Mouse (Mus musculus) lung, embryonic 14.5 days (tissue): ENCODE results near the gene Isg20l2. TPM values are rescaled to one million over a fixed set of nuclear protein-coding genes. Genes with fewer than 3 reads are reported as not detected.

Experiments
- ATAC-seq: fragments of 200-750 bp; cut with Nextera tagmentation; 2 replicates; pipeline ENCODE4 v1.8.0; 2017; ENCODE audit warnings: mild to moderate bottlenecking, moderate TSS enrichment, moderate library complexity; ENCODE audit not compliant: insufficient read depth
- DNase-seq: peaks from one replicate; pipeline ENCODE4 v3.0.0-alpha.2; 2015
- H3K27ac ChIP-seq: fragments of 300-500 bp; sonication (generic); 2 replicates; pipeline ENCODE4 v1.5.1; 2014; ENCODE audit warnings: low read depth, mild to moderate bottlenecking, moderate library complexity
- H3K27me3 ChIP-seq: fragments of 300-500 bp; sonication (generic); 2 replicates; pipeline ENCODE4 v1.6.1; 2014; ENCODE audit warnings: low read length, control low read depth; ENCODE audit not compliant: insufficient read depth
- H3K36me3 ChIP-seq: fragments of 300-500 bp; sonication (generic); 2 replicates; pipeline ENCODE4 v1.6.1; 2014; ENCODE audit warnings: control low read depth; ENCODE audit not compliant: insufficient read depth
- H3K4me1 ChIP-seq: fragments of 300-500 bp; sonication (generic); 2 replicates; pipeline ENCODE4 v1.6.1; 2014; ENCODE audit warnings: antibody characterized with exemption, control low read depth; ENCODE audit not compliant: insufficient read depth
- H3K4me2 ChIP-seq: fragments of 300-500 bp; sonication (generic); 2 replicates; pipeline ENCODE4 v1.6.1; 2014; ENCODE audit warnings: mild to moderate bottlenecking
- H3K4me3 ChIP-seq: fragments of 300-500 bp; sonication (generic); 2 replicates; pipeline ENCODE4 v1.5.1; 2014; ENCODE audit warnings: low read depth, low read length
- H3K9ac ChIP-seq: fragments of 300-500 bp; sonication (generic); 2 replicates; pipeline ENCODE4 v1.6.1; 2014
- H3K9me3 ChIP-seq: fragments of 300-500 bp; sonication (generic); 2 replicates; pipeline ENCODE4 v1.6.1; 2016; ENCODE audit warnings: low read depth, low read length, control low read depth
- CTCF ChIP-seq: IDR thresholded peaks from 2 replicates; pipeline ENCODE4 v1.5.1; 2016; ENCODE audit warnings: antibody characterized with exemption, low read depth
- WGBS: fragments of 180-500 bp; shearing (Covaris S2); extraction: QIAGEN DNeasy Blood & Tissue Kit; methylation state at CpG from one replicate; pipeline ENCODE4 v1.1.7; 2014; 5-methylcytosine and 5-hydroxymethylcytosine counted together
- polyA plus RNA-seq: library from polyadenylated mRNA; unstranded; fragments of >200 nt; fragmentation: Nextera tagmentation; extraction: Ambion mirVana; gene quantifications from 2 replicates; pipeline ENCODE4 v1.2.1, GENCODE M21; 2014

The Isg20l2 gene
- polyA plus RNA-seq, 1 experiment from 2014 or later: 50.5 TPM

- no peak overlapping the region for H3K4me3 ChIP-seq
- WGBS: 83% methylated on average over 7 of the region's 7 CpGs
- DNase-seq (no peak), ATAC-seq (no peak)
- no peak overlapping the region for H3K4me2 ChIP-seq
- TF ChIP-seq CTCF: no peak
- no peaks in the 10 kb centered on the region for H3K9me3 ChIP-seq
- no peak overlapping the region for H3K27ac ChIP-seq
- H3K4me1 ChIP-seq: peaks cover 5% of the 10 kb centered on the region
- H3K36me3 ChIP-seq: peaks cover 63% of the 10 kb centered on the region
- H3K9ac ChIP-seq: no peak overlapping the region
- H3K27me3 ChIP-seq: no peaks in the 10 kb centered on the region
Measured at GRCm38 (mm10) chr3:87924996-87925395, 5.1 kb upstream of the Isg20l2 start.

GRCm38 (mm10) chr3:87927452-87927851, 2.7 kb upstream of the Isg20l2 start:
- Histone ChIP-seq H3K27me3 (no peaks in the 10 kb centered on the region), H3K9ac (no peak overlapping the region), H3K4me1 (peaks cover 11% of the 10 kb centered on the region; the same call in 1 of the 2 replicates), H3K4me3 (no peak overlapping the region), H3K27ac (no peak overlapping the region), H3K36me3 (peaks cover 66% of the 10 kb centered on the region), H3K4me2 (no peak overlapping the region), H3K9me3 (no peaks in the 10 kb centered on the region)
- TF ChIP-seq CTCF: no peak
- DNase-seq: no peak
- ATAC-seq: no peak
- 88% methylated on average over 5 of the region's 5 CpGs for WGBS

GRCm38 (mm10) chr3:87929341-87930077, 605 bp upstream of the Isg20l2 start:
- peak overlapping the region; percentile 86 for H3K27ac ChIP-seq
- peaks cover 63% of the 10 kb centered on the region for H3K36me3 ChIP-seq
- H3K4me1 ChIP-seq: peaks cover 11% of the 10 kb centered on the region; the same call in 1 of the 2 replicates
- H3K4me3 ChIP-seq: peak overlapping the region; percentile 96
- H3K27me3 ChIP-seq: no peaks in the 10 kb centered on the region
- WGBS: 5% methylated on average over 26 of the region's 26 CpGs
- TF ChIP-seq CTCF: no peak
- H3K4me2 ChIP-seq: peak overlapping the region; percentile 92
- no peak for DNase-seq
- H3K9me3 ChIP-seq: no peaks in the 10 kb centered on the region
- ATAC-seq: peak; percentile 43; the same call in 1 of the 2 replicates
- H3K9ac ChIP-seq: peak overlapping the region; percentile 92

- no peak for TF ChIP-seq CTCF
- Histone ChIP-seq H3K9ac (no peak overlapping the region), H3K36me3 (peaks cover 71% of the 10 kb centered on the region), H3K4me1 (peaks cover 9% of the 10 kb centered on the region; the same call in 1 of the 2 replicates), H3K4me2 (no peak overlapping the region), H3K9me3 (no peaks in the 10 kb centered on the region), H3K27ac (no peak overlapping the region), H3K27me3 (no peaks in the 10 kb centered on the region), H3K4me3 (no peak overlapping the region)
- no peak for DNase-seq
- no peak for ATAC-seq
- WGBS: 80% methylated on average over 5 of the region's 5 CpGs
Measured at GRCm38 (mm10) chr3:87934026-87934425, 3.9 kb downstream of the Isg20l2 start.

- Histone ChIP-seq H3K4me1 (0 out of 2 replicates have a peak, but pooled peaks cover 6% of the 10 kb centered on the region), H3K36me3 (peaks cover 75% of the 10 kb centered on the region), H3K9ac (no peak overlapping the region), H3K4me3 (no peak overlapping the region), H3K27ac (no peak overlapping the region), H3K27me3 (no peaks in the 10 kb centered on the region), H3K9me3 (no peaks in the 10 kb centered on the region), H3K4me2 (no peak overlapping the region)
- no peak for TF ChIP-seq CTCF
- no peak for DNase-seq
- no peak for ATAC-seq
- 65% methylated on average over 4 of the region's 4 CpGs for WGBS
Measured at GRCm38 (mm10) chr3:87934501-87934900, 4.4 kb downstream of the Isg20l2 start.

- DNase-seq: no peak
- Histone ChIP-seq H3K27ac (no peak overlapping the region), H3K4me2 (no peak overlapping the region), H3K36me3 (peaks cover 82% of the 10 kb centered on the region), H3K4me1 (0 out of 2 replicates have a peak, but pooled peaks cover 6% of the 10 kb centered on the region), H3K27me3 (no peaks in the 10 kb centered on the region), H3K9ac (no peak overlapping the region), H3K9me3 (no peaks in the 10 kb centered on the region), H3K4me3 (no peak overlapping the region)
- WGBS: 69% methylated on average over 4 of the region's 4 CpGs
- ATAC-seq: no peak
- TF ChIP-seq CTCF: no peak
Measured at GRCm38 (mm10) chr3:87935201-87935600, 5.1 kb downstream of the Isg20l2 start.

DNA sequence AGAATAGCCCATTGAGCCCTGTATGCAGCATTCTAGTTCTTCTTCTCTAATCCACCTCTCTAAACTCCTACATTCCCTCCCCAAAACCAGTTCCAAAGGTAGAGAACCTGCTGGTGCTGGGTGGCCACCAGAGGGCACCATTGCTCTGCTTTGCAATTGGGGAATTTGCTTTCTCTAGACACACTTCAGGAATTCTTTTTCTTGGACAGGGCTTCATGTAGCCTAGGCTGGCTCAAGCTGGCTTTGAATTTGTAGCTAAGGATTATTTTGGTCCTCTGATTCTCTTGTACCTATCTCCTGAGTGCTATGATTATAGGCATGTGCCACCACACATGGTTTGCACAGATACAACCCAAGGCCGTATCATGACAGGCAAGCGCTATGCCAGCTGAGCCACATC, 5.7 kb downstream of the Isg20l2 start:
- peak; percentile 48 for ATAC-seq
- Histone ChIP-seq H3K4me1 (0 out of 2 replicates have a peak, but pooled peaks cover 6% of the 10 kb centered on the region), H3K9me3 (no peaks in the 10 kb centered on the region), H3K4me2 (no peak overlapping the region), H3K27me3 (no peaks in the 10 kb centered on the region), H3K36me3 (peaks cover 88% of the 10 kb centered on the region), H3K27ac (no peak overlapping the region), H3K4me3 (no peak overlapping the region), H3K9ac (no peak overlapping the region)
- TF ChIP-seq CTCF: peak; percentile 96
- WGBS: 96% methylated on average over 2 of the region's 2 CpGs
- DNase-seq: peak; percentile 95
